Mouse (Mus musculus) brain, embryonic 14.5 days (tissue): ENCODE results near the gene Lztr1. TPM values are rescaled to one million over a fixed set of nuclear protein-coding genes. Genes with fewer than 3 reads are reported as not detected.

ENCODE experiments used
- DNase-seq: peaks from one replicate; pipeline ENCODE4 v3.0.0-alpha.2; 2011; ENCODE audit warnings: low read depth
- CTCF ChIP-seq: fragments of 200-500 bp; IDR thresholded peaks from 2 replicates; pipeline ENCODE4 v1.5.1; 2012; ENCODE audit warnings: inconsistent platforms, mild to moderate bottlenecking, moderate library complexity, borderline replicate concordance; ENCODE audit not compliant: insufficient read depth, insufficient read length; ENCODE audit errors: extremely low read depth
- POLR2A ChIP-seq: fragments of 200-500 bp; IDR thresholded peaks from 2 replicates; pipeline ENCODE4 v1.6.1; 2012; ENCODE audit warnings: mild to moderate bottlenecking, inconsistent platforms, borderline replicate concordance; ENCODE audit not compliant: poor library complexity, insufficient read depth, insufficient read length, severe bottlenecking; ENCODE audit errors: extremely low read depth
- polyA plus RNA-seq: library from polyadenylated mRNA; depleted of rRNA; stranded (reverse); fragments of >200 nt; gene quantifications from 2 replicates; pipeline ENCODE4 v1.2.3, GENCODE M21; 2012; rRNA removed

Gene Lztr1
- polyA plus RNA-seq, 1 experiment = 309 TPM

DNA sequence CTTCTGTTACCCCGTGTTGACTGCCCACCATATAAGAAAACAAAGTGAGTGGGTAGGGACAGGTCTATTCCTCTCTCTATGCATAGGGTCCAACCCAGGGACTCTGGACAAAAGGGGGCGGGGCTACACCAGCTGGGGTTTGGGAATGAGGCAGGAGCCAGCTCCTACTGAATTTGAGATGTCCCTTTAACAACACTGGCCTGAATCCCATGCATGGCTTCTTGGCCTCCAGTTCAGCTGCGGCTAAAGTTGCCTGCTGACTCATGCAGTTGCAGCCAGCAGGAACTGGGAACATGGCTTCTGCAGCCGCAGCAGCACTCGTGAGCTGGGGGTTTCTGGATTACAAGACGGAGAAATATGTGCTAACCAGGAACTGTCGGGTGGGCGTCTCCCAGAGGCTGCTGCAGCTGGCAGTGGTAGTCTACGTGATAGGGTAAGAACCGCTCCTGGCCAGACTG is 53.3 kb downstream of the Lztr1 start, which contains the start of gene P2rx6:
Gene P2rx6, plus strand, starts transcription at position 135 of the 458 bp plus-strand sequence.
- TF ChIP-seq POLR2A = no peak
- TF ChIP-seq CTCF = no peak
- peak; percentile 57 for DNase-seq

DNA sequence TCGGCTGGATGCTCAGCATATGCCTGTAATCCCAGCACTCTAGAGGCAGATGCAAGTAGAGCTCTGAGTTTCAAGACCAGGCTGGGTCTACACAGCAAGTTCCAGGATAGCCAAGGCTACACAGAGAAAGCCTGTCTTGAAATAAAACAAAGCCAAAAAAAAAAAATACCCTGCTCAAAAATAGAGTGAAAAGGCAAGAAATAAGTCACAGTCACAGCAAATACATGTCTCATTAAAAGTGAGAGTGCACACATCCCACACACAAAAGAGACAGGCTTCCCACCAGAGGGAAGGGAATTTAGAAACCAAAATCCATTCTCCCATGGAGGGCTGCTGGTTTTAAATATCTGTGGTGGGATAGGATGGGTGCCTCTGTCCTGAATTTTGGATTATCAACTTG is 55.1 kb downstream of the Lztr1 start:
- TF ChIP-seq POLR2A (no peak), CTCF (no peak)
- DNase-seq = no peak

DNA sequence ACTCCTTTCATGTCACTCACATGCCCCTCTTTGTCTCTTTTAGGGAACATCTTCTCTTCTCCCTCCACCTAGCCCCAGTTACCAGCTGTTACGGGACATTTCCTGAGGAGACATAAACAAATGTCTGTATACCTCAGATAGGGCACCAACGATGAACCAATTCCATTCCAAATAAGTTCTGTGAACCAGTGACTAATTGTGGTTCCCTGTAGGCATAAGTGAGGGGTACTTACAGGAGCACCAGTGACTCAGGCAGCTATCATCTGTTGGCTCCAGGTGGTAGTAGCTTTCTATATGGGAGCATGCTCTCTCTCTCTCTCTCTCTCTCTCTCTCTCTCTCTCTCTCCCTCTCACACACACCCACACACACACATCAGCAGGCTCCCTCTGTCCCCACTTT is 55.7 kb downstream of the Lztr1 start:
- TF ChIP-seq CTCF (no peak), POLR2A (no peak)
- no peak for DNase-seq

DNA sequence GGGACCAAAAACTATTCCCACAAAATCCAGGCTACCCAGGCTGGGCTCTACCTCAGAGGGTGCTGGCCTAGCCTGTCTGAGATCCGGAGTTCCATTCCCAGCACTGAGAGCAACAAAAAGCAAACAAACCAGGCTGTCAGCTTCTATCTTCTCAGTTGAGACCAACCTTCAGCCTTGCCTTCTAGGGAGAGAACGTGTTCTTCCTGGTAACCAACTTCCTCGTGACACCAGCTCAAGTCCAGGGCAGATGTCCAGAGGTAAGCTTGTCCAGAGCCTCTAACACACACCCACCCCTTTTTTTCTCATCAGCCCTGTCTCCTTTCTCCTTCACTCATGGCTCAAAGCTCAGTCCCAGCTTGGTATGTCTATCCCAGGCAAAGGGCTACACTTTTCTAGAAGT is 56.3 kb downstream of the Lztr1 start:
- DNase-seq = no peak
- no peak for TF ChIP-seq POLR2A
- no peak for TF ChIP-seq CTCF

DNA sequence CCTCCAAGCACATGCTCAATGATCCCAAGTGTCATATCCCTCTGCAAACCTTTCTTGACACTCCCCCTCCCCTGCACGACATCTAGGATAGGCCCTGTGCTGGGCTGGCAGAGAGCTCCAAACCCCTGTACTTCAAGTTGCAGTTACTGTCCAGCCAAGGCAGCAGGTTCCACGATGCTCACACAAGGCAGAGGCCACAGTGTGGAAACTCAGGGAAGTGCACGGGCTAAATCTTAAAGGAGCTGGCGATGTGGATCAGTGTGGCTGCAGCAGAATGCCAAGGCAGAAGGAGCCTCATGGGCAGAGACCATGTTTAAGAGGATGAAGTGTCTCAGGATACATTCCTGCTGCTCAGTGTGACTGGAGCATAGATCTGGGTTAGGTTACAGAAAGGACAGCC is 57.7 kb downstream of the Lztr1 start:
- DNase-seq = no peak
- peak; percentile 38; the same call in 1 of the 2 replicates for TF ChIP-seq CTCF
- TF ChIP-seq POLR2A = no peak

Other genes starting within 250 kb of the Lztr1 start
- 46.6 and 63.5 TPM in 2 replicates for gene Tmem191c, start 232.6 kb upstream of the Lztr1 start, polyA plus RNA-seq
- 0.93 and 0.98 TPM in 2 replicates for gene Serpind1, start 177.3 kb upstream of the Lztr1 start, polyA plus RNA-seq
- 9.5 and 19.6 TPM in 2 replicates for gene Snap29, start 102.7 kb upstream of the Lztr1 start, polyA plus RNA-seq
- gene Pi4ka, start 102.4 kb upstream of the Lztr1 start, polyA plus RNA-seq = 131 and 151 TPM in 2 replicates
- 58.5 and 66.4 TPM in 2 replicates for gene Crkl, start 56.7 kb upstream of the Lztr1 start, polyA plus RNA-seq
- 16.6 and 17.4 TPM in 2 replicates for gene Aifm3, start 19.1 kb upstream of the Lztr1 start, polyA plus RNA-seq
- 75.1 and 103 TPM in 2 replicates for gene Thap7, start 22.4 kb downstream of the Lztr1 start, polyA plus RNA-seq
- gene Lrrc74b, start 52.6 kb downstream of the Lztr1 start, polyA plus RNA-seq = 0.47 and 0.78 TPM in 2 replicates
- gene P2rx6, start 53.2 kb downstream of the Lztr1 start, polyA plus RNA-seq = 1.4 and 1.8 TPM in 2 replicates
- gene Slc7a4, start 74.5 kb downstream of the Lztr1 start, polyA plus RNA-seq = 27.5 and 38.6 TPM in 2 replicates
- 98.5 and 120 TPM in 2 replicates for gene Smpd4, start 110.7 kb downstream of the Lztr1 start, polyA plus RNA-seq
- gene Ccdc74a, start 137.8 kb downstream of the Lztr1 start, polyA plus RNA-seq = 6.1 and 8.5 TPM in 2 replicates
- 65.0 and 87.3 TPM in 2 replicates for gene Med15, start 224.2 kb downstream of the Lztr1 start, polyA plus RNA-seq